Mouse (Mus musculus): ENCODE data around the gene Setd1b.

- no peak for TF ChIP-seq GATA1 (IDR thresholded peaks at IDR 0.05; ENCODE audit: borderline replicate concordance, low read length)
- no peak for TF ChIP-seq FLI1 (IDR thresholded peaks at IDR 0.05; ENCODE audit: low read length)
Observed at GRCm38 (mm10) chr5:123196746-123197145, 54.8 kb downstream of the Setd1b start.

All from megakaryocyte, embryonic 14.5 days (primary cell).